Mouse (Mus musculus) lung, embryonic 14.5 days (tissue): ENCODE measurements around the gene Anapc11. TPM values are rescaled to one million over a fixed set of nuclear protein-coding genes. Genes with fewer than 3 reads are reported as not detected.

ENCODE experiments used
- ATAC-seq: fragments of 200-750 bp; cut with Nextera tagmentation; 2 replicates; pipeline ENCODE4 v1.8.0; 2017; ENCODE audit warnings: mild to moderate bottlenecking, moderate TSS enrichment, moderate library complexity; ENCODE audit not compliant: insufficient read depth
- DNase-seq: peaks from one replicate; pipeline ENCODE4 v3.0.0-alpha.2; 2015
- H3K27ac ChIP-seq: fragments of 300-500 bp; sonication (generic); 2 replicates; pipeline ENCODE4 v1.5.1; 2014; ENCODE audit warnings: low read depth, mild to moderate bottlenecking, moderate library complexity
- H3K27me3 ChIP-seq: fragments of 300-500 bp; sonication (generic); 2 replicates; pipeline ENCODE4 v1.6.1; 2014; ENCODE audit warnings: low read length, control low read depth; ENCODE audit not compliant: insufficient read depth
- H3K36me3 ChIP-seq: fragments of 300-500 bp; sonication (generic); 2 replicates; pipeline ENCODE4 v1.6.1; 2014; ENCODE audit warnings: control low read depth; ENCODE audit not compliant: insufficient read depth
- H3K4me1 ChIP-seq: fragments of 300-500 bp; sonication (generic); 2 replicates; pipeline ENCODE4 v1.6.1; 2014; ENCODE audit warnings: antibody characterized with exemption, control low read depth; ENCODE audit not compliant: insufficient read depth
- H3K4me2 ChIP-seq: fragments of 300-500 bp; sonication (generic); 2 replicates; pipeline ENCODE4 v1.6.1; 2014; ENCODE audit warnings: mild to moderate bottlenecking
- H3K4me3 ChIP-seq: fragments of 300-500 bp; sonication (generic); 2 replicates; pipeline ENCODE4 v1.5.1; 2014; ENCODE audit warnings: low read depth, low read length
- H3K9ac ChIP-seq: fragments of 300-500 bp; sonication (generic); 2 replicates; pipeline ENCODE4 v1.6.1; 2014
- H3K9me3 ChIP-seq: fragments of 300-500 bp; sonication (generic); 2 replicates; pipeline ENCODE4 v1.6.1; 2016; ENCODE audit warnings: low read depth, low read length, control low read depth
- CTCF ChIP-seq: IDR thresholded peaks from 2 replicates; pipeline ENCODE4 v1.5.1; 2016; ENCODE audit warnings: antibody characterized with exemption, low read depth
- WGBS: fragments of 180-500 bp; shearing (Covaris S2); extraction: QIAGEN DNeasy Blood & Tissue Kit; methylation state at CpG from one replicate; pipeline ENCODE4 v1.1.7; 2014; 5-methylcytosine and 5-hydroxymethylcytosine counted together
- microRNA-seq: library from miRNA; unstranded; fragments of <30 nt; microRNA quantifications from one replicate; pipeline ENCODE4, GENCODE M21; 2016; ENCODE audit warnings: borderline number of aligned reads
- polyA plus RNA-seq: library from polyadenylated mRNA; unstranded; fragments of >200 nt; fragmentation: Nextera tagmentation; extraction: Ambion mirVana; gene quantifications from 2 replicates; pipeline ENCODE4 v1.2.1, GENCODE M21; 2014

Anapc11 gene
- polyA plus RNA-seq, 1 experiment from 2014 or later, result 237 TPM

DNA sequence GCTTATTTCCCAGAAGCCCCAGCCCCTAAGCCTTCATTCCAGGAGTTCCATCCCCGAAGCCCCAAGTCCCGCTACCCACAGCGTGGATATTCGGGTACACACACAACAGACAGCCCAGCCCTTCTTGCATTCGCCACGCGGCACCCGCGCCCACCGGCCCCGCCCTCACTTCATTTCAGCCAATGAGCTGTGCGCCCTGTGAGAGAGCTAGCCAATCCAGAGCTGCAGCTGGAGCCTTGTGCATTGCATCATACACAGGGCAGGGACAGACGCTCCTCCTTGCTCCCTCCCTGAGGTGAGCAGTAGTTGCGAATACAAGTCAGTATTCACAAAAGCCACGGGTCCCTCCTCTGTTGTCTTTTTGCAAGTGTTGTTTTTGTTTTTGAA lies 45.4 kb downstream of the Anapc11 start, which contains the start of gene Pycr1:
Gene Pycr1, minus strand, starts transcription at position 169 of the 387 bp plus-strand sequence.
- no peak for TF ChIP-seq CTCF
- Histone ChIP-seq H3K36me3 (no peaks in the 10 kb centered on the region), H3K4me1 (peaks cover 11% of the 10 kb centered on the region; the same call in 1 of the 2 replicates), H3K4me2 (peak within 1 kb of the TSS; percentile 84), H3K27ac (no peak within 1 kb of the TSS), H3K9ac (peak within 1 kb of the TSS; percentile 75), H3K27me3 (peaks cover 16% of the 10 kb centered on the region; the same call in 1 of the 2 replicates), H3K4me3 (peak within 1 kb of the TSS; percentile 48), H3K9me3 (no peaks in the 10 kb centered on the region)
- peak; percentile 99 for ATAC-seq
- peak; percentile 97 for DNase-seq
- WGBS, result 0% methylated on average over 15 of the region's 15 CpGs

DNA sequence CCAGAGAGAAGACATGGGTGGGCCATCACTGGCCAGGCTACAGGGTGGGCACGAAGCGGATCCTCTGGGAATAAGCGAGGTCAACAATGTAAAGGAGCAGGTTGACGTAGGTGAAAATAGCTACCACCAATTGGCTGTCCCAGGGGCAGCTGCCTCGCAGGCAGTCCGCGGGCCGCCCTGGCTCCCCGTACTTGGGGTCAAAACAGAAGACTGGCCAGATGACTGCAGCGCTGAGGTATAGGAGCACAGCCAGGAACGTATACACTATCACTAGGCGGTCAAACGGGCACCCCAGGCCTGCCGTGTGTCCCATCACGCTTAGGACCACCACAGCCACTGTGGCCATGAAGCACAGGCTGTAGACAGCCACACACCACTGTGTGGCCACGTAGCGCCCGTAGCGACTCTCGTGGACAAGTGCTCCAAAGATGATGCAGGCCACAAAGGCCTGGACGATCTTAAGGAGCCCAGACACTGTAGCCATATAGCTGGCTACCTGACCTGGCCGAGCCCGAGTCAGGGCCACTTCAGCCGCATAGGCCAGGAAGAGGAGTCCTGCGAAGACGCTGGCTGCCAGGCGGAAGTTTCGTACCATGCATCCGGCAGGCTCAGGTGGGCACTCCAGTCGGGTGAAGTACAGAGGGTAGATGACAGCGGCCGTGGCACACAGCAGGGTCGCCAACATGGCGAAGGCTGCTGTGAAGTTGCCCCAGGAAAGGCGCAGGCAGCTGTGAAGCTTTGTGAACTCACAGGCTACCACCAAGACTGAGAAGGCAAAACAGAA lies 49.0 kb downstream of the Anapc11 start:
- Histone ChIP-seq H3K4me1 (peaks cover 11% of the 10 kb centered on the region; the same call in 1 of the 2 replicates), H3K9ac (peak overlapping the region; percentile 24; the same call in 1 of the 2 replicates), H3K4me2 (peak overlapping the region; percentile 51), H3K27me3 (peaks cover 15% of the 10 kb centered on the region; the same call in 1 of the 2 replicates), H3K9me3 (no peaks in the 10 kb centered on the region), H3K4me3 (peak overlapping the region; percentile 20; the same call in 1 of the 2 replicates), H3K27ac (no peak overlapping the region; the same call in 1 of the 2 replicates), H3K36me3 (no peaks in the 10 kb centered on the region)
- no peak for ATAC-seq
- no peak for TF ChIP-seq CTCF
- WGBS, result 67% methylated on average over 35 of the region's 35 CpGs
- no peak for DNase-seq

DNA sequence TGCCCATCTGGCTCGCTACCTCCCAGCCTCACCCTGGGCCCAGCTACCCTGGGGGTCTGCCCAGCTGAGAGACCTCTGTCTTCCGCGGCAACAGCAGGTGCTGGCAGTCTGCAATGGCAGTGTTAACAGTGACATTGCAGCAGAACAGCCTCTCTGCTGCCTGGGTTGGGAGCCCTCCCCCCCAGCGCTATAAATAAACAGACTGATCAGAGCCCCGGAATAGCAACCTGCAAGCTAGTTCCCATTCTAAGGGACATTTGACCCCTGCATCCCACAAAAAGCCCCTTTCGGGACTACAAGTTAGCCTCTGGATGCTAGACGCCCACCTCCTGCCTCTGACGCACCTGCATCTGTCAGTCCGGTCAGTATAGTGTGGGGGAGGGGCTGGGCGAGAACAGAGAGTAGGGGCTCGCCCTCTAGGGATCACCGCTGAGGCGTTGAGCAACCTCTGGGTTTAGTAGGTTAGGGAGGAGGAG lies 49.8 kb downstream of the Anapc11 start, which contains the start of gene Myadml2:
Gene Myadml2, minus strand, starts transcription at position 158 of the 476 bp plus-strand sequence.
- peak within 1 kb of the TSS; percentile 51 for H3K4me2 ChIP-seq
- no peaks in the 10 kb centered on the region for H3K36me3 ChIP-seq
- no peak for TF ChIP-seq CTCF
- peak within 1 kb of the TSS; percentile 24; the same call in 1 of the 2 replicates for H3K9ac ChIP-seq
- no peaks in the 10 kb centered on the region for H3K9me3 ChIP-seq
- H3K4me3 ChIP-seq, result peak within 1 kb of the TSS; percentile 20
- DNase-seq (no peak), ATAC-seq (no peak)
- peaks cover 6% of the 10 kb centered on the region; the same call in 1 of the 2 replicates for H3K4me1 ChIP-seq
- H3K27ac ChIP-seq, result no peak within 1 kb of the TSS; the same call in 1 of the 2 replicates
- H3K27me3 ChIP-seq, result peaks cover 12% of the 10 kb centered on the region; the same call in 1 of the 2 replicates
- WGBS, result 5% methylated on average over 13 of the region's 13 CpGs

DNA sequence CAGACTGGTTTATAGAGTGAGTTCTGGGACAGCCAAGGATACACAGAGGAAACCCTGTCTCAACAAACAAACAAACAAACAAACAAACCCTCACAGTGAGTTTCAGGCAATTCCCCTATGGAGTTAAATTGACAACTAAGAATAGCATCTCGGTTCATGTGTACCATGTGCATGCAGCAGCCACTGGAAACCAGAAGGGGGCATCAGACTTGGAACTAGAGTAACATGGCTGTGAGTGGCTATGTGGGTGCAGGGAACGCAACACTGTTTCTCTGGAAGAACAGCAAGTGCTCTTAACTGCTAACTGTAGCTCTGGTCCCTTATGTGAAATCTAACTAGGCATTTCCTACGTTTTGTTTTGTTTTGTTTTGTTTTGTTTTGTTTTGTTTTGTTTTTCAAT lies 53.7 kb downstream of the Anapc11 start:
- Histone ChIP-seq H3K27ac (no peak overlapping the region), H3K9ac (no peak overlapping the region), H3K4me1 (0 out of 2 replicates have a peak, but pooled peaks cover 5% of the 10 kb centered on the region), H3K4me3 (no peak overlapping the region), H3K4me2 (no peak overlapping the region), H3K36me3 (no peaks in the 10 kb centered on the region), H3K9me3 (no peaks in the 10 kb centered on the region), H3K27me3 (peaks cover 12% of the 10 kb centered on the region; the same call in 1 of the 2 replicates)
- TF ChIP-seq CTCF, result peak; percentile 45
- ATAC-seq (no peak), DNase-seq (no peak)
- WGBS, result 60% methylated on average over 3 of the region's 3 CpGs

DNA sequence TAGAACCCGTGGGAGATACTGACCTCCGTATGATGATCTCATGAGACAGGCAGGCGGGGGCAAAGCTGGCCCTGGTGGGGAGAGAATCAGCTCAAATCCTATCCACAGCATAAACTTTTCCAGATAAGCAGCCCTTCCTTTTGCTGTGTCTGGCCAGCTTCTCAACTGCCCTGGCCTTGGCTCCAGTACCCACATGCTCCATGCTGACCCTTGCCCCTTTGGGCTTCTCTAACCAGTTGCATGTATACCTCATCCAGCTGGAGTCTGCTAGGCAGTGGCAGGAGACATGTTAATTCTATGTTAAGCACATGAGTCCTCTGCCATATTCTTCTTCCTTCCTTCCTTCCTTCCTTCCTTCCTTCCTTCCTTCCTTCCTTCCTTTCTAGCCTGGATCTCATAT lies 56.5 kb downstream of the Anapc11 start:
- Histone ChIP-seq H3K4me2 (no peak overlapping the region), H3K4me3 (no peak overlapping the region), H3K36me3 (no peaks in the 10 kb centered on the region), H3K9me3 (no peaks in the 10 kb centered on the region), H3K27ac (no peak overlapping the region), H3K27me3 (peaks cover 27% of the 10 kb centered on the region), H3K9ac (no peak overlapping the region), H3K4me1 (no peaks in the 10 kb centered on the region)
- no peak for DNase-seq
- WGBS, result 58% methylated on average over 3 of the region's 3 CpGs
- ATAC-seq, result no peak
- TF ChIP-seq CTCF, result no peak

DNA sequence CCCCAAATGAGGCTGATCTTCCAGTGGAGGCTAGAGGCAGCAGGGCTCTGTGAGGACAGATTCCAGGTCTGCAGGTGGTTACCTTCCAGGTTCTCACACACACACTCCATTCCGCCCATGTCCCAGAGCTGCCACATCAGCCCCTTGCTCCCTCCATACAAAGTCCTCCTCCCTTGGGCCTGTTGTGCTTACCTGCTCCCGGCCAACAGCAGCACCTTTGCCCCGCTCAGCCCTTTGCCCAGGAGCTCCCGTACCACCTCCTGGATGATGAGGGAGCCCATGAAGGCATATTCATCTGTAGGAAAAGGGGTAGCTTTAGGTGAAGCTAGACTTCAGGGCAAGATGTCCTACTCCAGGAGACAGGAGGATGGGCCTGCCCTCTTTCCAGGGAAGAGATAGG lies 59.1 kb downstream of the Anapc11 start:
- no peak for TF ChIP-seq CTCF
- Histone ChIP-seq H3K27ac (no peak overlapping the region), H3K4me3 (no peak overlapping the region), H3K9me3 (no peaks in the 10 kb centered on the region), H3K36me3 (no peaks in the 10 kb centered on the region), H3K4me2 (no peak overlapping the region), H3K4me1 (peaks cover 7% of the 10 kb centered on the region; the same call in 1 of the 2 replicates), H3K9ac (no peak overlapping the region), H3K27me3 (peaks cover 53% of the 10 kb centered on the region)
- WGBS, result 84% methylated on average over 4 of the region's 4 CpGs
- DNase-seq (no peak), ATAC-seq (no peak)

Small RNA genes lying within 50 kb of the gene (microRNA-seq; reads per million reads assigned to microRNA genes)
- 1.2 reads per million for gene Mir6936

Other genes with a start within 250 kb of the Anapc11 start
- 2,614 and 2,926 TPM in 2 replicates for gene Actg1, start 249.9 kb upstream of the Anapc11 start, polyA plus RNA-seq
- gene Fscn2, start 236.9 kb upstream of the Anapc11 start, polyA plus RNA-seq, result 0.23 and 0.57 TPM in 2 replicates
- 35.6 and 44.5 TPM in 2 replicates for gene Faap100, start 219.7 kb upstream of the Anapc11 start, polyA plus RNA-seq
- gene Nploc4, start 160.7 kb upstream of the Anapc11 start, polyA plus RNA-seq, result 42.1 and 51.4 TPM in 2 replicates
- gene Tspan10, start 155.8 kb upstream of the Anapc11 start, polyA plus RNA-seq, result not detected in 2 replicates
- 0.18 TPM in 1 of 2 replicates, not detected in the other for gene Pde6g, start 144.9 kb upstream of the Anapc11 start, polyA plus RNA-seq
- 10.9 and 11.2 TPM in 2 replicates for gene Oxld1, start 140.4 kb upstream of the Anapc11 start, polyA plus RNA-seq
- gene Ccdc137, start 140.3 kb upstream of the Anapc11 start, polyA plus RNA-seq, result 32.2 and 34.6 TPM in 2 replicates
- gene Arl16, start 130.8 kb upstream of the Anapc11 start, polyA plus RNA-seq, result 42.9 and 44.4 TPM in 2 replicates
- gene Mrpl12, start 113.8 kb upstream of the Anapc11 start, polyA plus RNA-seq, result 150 and 162 TPM in 2 replicates
- gene Slc25a10, start 106.6 kb upstream of the Anapc11 start, polyA plus RNA-seq, result 68.9 and 71.3 TPM in 2 replicates
- gene Gcgr, start 67.7 kb upstream of the Anapc11 start, polyA plus RNA-seq, result 0.59 and 1.4 TPM in 2 replicates
- gene Mcrip1, start 48.7 kb upstream of the Anapc11 start, polyA plus RNA-seq, result 226 and 229 TPM in 2 replicates
- gene Ppp1r27, start 47.3 kb upstream of the Anapc11 start, polyA plus RNA-seq, result not detected in 2 replicates
- 872 and 897 TPM in 2 replicates for gene P4hb, start 25.2 kb upstream of the Anapc11 start, polyA plus RNA-seq
- gene Arhgdia, start 16.8 kb upstream of the Anapc11 start, polyA plus RNA-seq, result 717 and 734 TPM in 2 replicates
- gene Alyref, start 56 bp upstream of the Anapc11 start, polyA plus RNA-seq, result 617 and 627 TPM in 2 replicates
- gene Npb, start 10.1 kb downstream of the Anapc11 start, polyA plus RNA-seq, result 0.89 and 1.3 TPM in 2 replicates
- gene Pcyt2, start 19.5 kb downstream of the Anapc11 start, polyA plus RNA-seq, result 95.3 and 99.5 TPM in 2 replicates
- gene Sirt7, start 26.8 kb downstream of the Anapc11 start, polyA plus RNA-seq, result 26.1 and 33.1 TPM in 2 replicates
- gene Mafg, start 35.2 kb downstream of the Anapc11 start, polyA plus RNA-seq, result 25.3 and 28.6 TPM in 2 replicates
- gene Pycr1, start 45.3 kb downstream of the Anapc11 start, polyA plus RNA-seq, result 29.0 and 29.8 TPM in 2 replicates
- gene Myadml2, start 49.7 kb downstream of the Anapc11 start, polyA plus RNA-seq, result 1.1 TPM in 1 of 2 replicates, not detected in the other
- 3.9 and 5.3 TPM in 2 replicates for gene Notum, start 62.8 kb downstream of the Anapc11 start, polyA plus RNA-seq
- gene Aspscr1, start 74.6 kb downstream of the Anapc11 start, polyA plus RNA-seq, result 124 and 130 TPM in 2 replicates
- gene Cenpx, start 115.3 kb downstream of the Anapc11 start, polyA plus RNA-seq, result 168 and 173 TPM in 2 replicates
- gene Lrrc45, start 115.5 kb downstream of the Anapc11 start, polyA plus RNA-seq, result 44.1 and 46.1 TPM in 2 replicates
- 10.3 and 10.7 TPM in 2 replicates for gene Rac3, start 123.0 kb downstream of the Anapc11 start, polyA plus RNA-seq
- gene Dcxr, start 128.9 kb downstream of the Anapc11 start, polyA plus RNA-seq, result 27.2 and 29.7 TPM in 2 replicates
- gene Cbr2, start 133.7 kb downstream of the Anapc11 start, polyA plus RNA-seq, result 14.7 and 19.6 TPM in 2 replicates
- gene Hmga1b, start 164.4 kb downstream of the Anapc11 start, polyA plus RNA-seq, result 5.3 and 7.3 TPM in 2 replicates
- gene Rfng, start 185.8 kb downstream of the Anapc11 start, polyA plus RNA-seq, result 33.0 and 34.0 TPM in 2 replicates
- 240 and 257 TPM in 2 replicates for gene Gps1, start 185.9 kb downstream of the Anapc11 start, polyA plus RNA-seq
- 77.2 and 87.4 TPM in 2 replicates for gene Dus1l, start 198.0 kb downstream of the Anapc11 start, polyA plus RNA-seq
- gene Fasn, start 226.1 kb downstream of the Anapc11 start, polyA plus RNA-seq, result 83.3 and 95.5 TPM in 2 replicates